Mouse (Mus musculus) intestine, embryonic 16.5 days (tissue): Measurements from ENCODE around the gene Esr1. TPM values are rescaled to one million over a fixed set of nuclear protein-coding genes. Genes with fewer than 3 reads are reported as not detected.

Experiments
- ATAC-seq: fragments of 200-750 bp; cut with Nextera tagmentation; 2 replicates; pipeline ENCODE4 v1.8.0; 2017; ENCODE audit warnings: moderate TSS enrichment, moderate library complexity
- H3K27ac ChIP-seq: fragments of 300-500 bp; sonication (generic); 2 replicates; pipeline ENCODE4 v1.5.1; 2014; ENCODE audit warnings: mild to moderate bottlenecking, low read length
- H3K27me3 ChIP-seq: fragments of 300-500 bp; sonication (generic); replicated peaks from 2 replicates; pipeline ENCODE4 v1.6.1; 2014; ENCODE audit warnings: low read length, control low read depth, mixed read lengths; ENCODE audit not compliant: control insufficient read depth, insufficient read depth
- H3K36me3 ChIP-seq: fragments of 300-500 bp; sonication (generic); 2 replicates; pipeline ENCODE4 v1.6.1; 2014; ENCODE audit warnings: low read length, control low read depth; ENCODE audit not compliant: control insufficient read depth, insufficient read depth
- H3K4me1 ChIP-seq: fragments of 300-500 bp; sonication (generic); 2 replicates; pipeline ENCODE4 v1.6.1; 2014; ENCODE audit warnings: low read length, control low read depth, mixed read lengths; ENCODE audit not compliant: control insufficient read depth, insufficient read depth
- H3K4me2 ChIP-seq: fragments of 300-500 bp; sonication (generic); 2 replicates; pipeline ENCODE4 v1.6.1; 2014; ENCODE audit warnings: low read depth, low read length, control low read depth
- H3K4me3 ChIP-seq: fragments of 300-500 bp; sonication (generic); 2 replicates; pipeline ENCODE4 v1.5.1; 2014; ENCODE audit warnings: mild to moderate bottlenecking, low read length
- H3K9ac ChIP-seq: fragments of 300-500 bp; sonication (generic); 2 replicates; pipeline ENCODE4 v1.6.1; 2014; ENCODE audit warnings: low read depth, low read length
- H3K9me3 ChIP-seq: fragments of 300-500 bp; sonication (generic); 2 replicates; pipeline ENCODE4 v1.6.1; 2016; ENCODE audit warnings: low read length, control low read depth; ENCODE audit not compliant: control insufficient read depth
- WGBS: fragments of 180-500 bp; shearing (Covaris S2); extraction: QIAGEN DNeasy Blood & Tissue Kit; methylation state at CpG from one replicate; pipeline ENCODE4 v1.1.7; 2014; 5-methylcytosine and 5-hydroxymethylcytosine counted together
- polyA plus RNA-seq: library from polyadenylated mRNA; unstranded; fragments of >200 nt; fragmentation: Nextera tagmentation; extraction: Ambion mirVana; gene quantifications from 2 replicates; pipeline ENCODE4 v1.2.1, GENCODE M21; 2015

Esr1 gene
- polyA plus RNA-seq, 1 experiment from 2014 or later = 0.37 TPM

DNA sequence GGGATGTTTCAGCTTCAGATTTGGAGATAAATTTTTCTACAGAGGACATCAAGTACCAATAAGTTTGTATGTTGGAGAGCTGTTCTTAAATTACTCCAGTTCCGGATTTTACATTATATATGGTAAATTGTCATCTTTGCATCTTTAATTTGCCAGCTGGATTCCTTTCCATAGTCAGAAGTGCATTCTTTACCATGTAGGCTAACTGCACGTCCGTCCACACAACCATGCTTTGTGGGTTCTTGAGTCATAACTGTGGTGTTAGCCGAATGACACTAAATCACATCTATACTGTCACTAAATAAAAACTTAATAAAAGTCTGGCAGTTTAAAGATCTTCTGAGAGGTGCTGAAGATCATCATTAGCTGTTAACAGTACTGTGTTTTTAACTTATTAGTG is 286.4 kb downstream of the Esr1 start:
- no peak overlapping the region for H3K4me3 ChIP-seq
- no peaks in the 10 kb centered on the region for H3K4me1 ChIP-seq
- no peak overlapping the region for H3K27ac ChIP-seq
- no peak for ATAC-seq
- no peaks in the 10 kb centered on the region for H3K27me3 ChIP-seq
- no peak overlapping the region for H3K9ac ChIP-seq
- no peaks in the 10 kb centered on the region for H3K36me3 ChIP-seq
- WGBS = 62% methylated on average over 4 of the region's 4 CpGs
- no peaks in the 10 kb centered on the region for H3K9me3 ChIP-seq
- H3K4me2 ChIP-seq = no peak overlapping the region

DNA sequence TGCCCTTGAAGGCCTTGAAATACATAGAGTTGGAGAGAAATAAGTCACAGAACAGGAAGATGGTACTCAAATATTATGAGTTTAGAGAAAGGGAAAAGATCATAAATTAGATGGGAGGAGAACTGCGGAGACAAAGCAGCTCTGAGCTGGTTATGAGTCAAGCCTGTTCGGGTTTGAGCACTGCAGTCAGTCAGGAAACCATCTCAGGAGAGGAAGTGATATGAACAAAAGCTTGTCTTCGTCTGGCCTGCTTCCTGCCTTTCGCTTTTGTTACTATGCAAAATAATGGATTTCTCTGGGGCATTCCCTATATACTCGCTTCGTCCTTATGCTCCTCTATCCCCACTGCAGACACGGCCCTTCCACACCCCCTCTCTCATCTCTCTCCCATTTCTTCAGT is 288.9 kb downstream of the Esr1 start:
- no peaks in the 10 kb centered on the region for H3K27me3 ChIP-seq
- no peaks in the 10 kb centered on the region for H3K4me1 ChIP-seq
- H3K9me3 ChIP-seq = no peaks in the 10 kb centered on the region
- 54% methylated on average over 7 of the region's 7 CpGs for WGBS
- no peak overlapping the region for H3K9ac ChIP-seq
- no peaks in the 10 kb centered on the region for H3K36me3 ChIP-seq
- H3K4me2 ChIP-seq = no peak overlapping the region
- no peak overlapping the region for H3K27ac ChIP-seq
- ATAC-seq = no peak
- H3K4me3 ChIP-seq = no peak overlapping the region

DNA sequence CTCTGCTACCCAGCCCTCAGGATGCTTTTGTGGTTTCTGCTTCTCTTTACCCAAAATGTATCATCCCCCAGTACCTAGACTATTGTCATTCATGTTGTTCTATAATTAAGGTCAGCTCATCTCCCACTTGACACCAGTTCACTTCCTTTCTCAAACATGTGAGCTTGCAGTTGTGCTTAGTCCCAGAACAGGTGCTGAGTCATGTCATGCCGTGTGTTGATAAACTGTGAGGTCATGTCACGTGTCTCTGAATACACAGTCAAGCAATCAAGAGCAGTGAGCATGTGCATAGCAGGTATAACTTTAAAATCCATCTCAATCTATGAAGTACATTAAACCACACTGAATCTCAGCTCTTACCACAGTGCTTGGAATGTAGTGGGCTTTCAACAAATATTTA is 297.9 kb downstream of the Esr1 start:
- Histone ChIP-seq H3K4me1 (no peaks in the 10 kb centered on the region), H3K4me2 (no peak overlapping the region), H3K4me3 (no peak overlapping the region), H3K27me3 (no peaks in the 10 kb centered on the region), H3K9me3 (no peaks in the 10 kb centered on the region), H3K9ac (no peak overlapping the region), H3K27ac (no peak overlapping the region), H3K36me3 (no peaks in the 10 kb centered on the region)
- 79% methylated on average over 2 of the region's 2 CpGs for WGBS
- ATAC-seq = no peak

DNA sequence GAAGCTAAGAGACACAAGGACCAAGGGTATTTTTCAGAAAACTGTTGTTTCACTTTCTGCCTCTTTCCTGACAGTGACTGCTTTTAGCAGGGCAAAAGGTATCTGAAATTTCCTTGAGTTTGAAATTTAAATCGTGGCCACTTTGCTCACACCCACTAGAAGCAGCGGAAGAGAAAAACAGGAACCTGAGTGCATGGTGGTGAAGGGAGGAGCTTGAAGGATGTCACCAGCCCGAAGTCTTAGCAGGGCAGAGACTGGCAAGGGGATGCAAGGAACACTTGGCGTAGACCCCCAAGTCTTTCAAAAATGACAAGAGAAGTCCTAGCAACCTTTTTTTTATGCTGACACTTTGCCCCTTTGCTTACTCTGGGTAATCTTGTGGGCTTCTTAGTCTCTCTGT is 299.1 kb downstream of the Esr1 start:
- Histone ChIP-seq H3K36me3 (no peaks in the 10 kb centered on the region), H3K4me2 (no peak overlapping the region), H3K27me3 (no peaks in the 10 kb centered on the region), H3K27ac (no peak overlapping the region), H3K9me3 (no peaks in the 10 kb centered on the region), H3K9ac (no peak overlapping the region), H3K4me1 (no peaks in the 10 kb centered on the region), H3K4me3 (no peak overlapping the region)
- WGBS = 91% methylated on average over 4 of the region's 4 CpGs
- no peak for ATAC-seq

DNA sequence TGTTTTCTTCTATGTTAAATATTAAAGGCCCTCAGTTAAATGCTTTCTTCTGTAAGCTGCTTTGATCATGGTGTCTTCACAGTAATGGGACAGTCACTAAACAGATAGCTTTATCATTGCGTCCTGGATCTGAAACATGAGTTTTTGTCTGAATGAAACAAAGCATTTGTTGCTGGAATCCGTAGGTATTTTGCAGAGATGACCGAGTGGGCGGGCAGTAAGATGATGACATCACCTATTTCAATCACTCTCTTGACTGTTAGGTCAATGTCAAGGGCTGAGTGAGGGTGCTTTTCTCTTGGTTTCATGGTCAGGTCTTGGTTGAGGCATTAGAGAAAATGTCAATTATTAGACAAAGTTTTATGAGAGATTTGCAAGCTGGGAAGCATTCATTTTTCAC is 307.7 kb downstream of the Esr1 start:
- Histone ChIP-seq H3K4me1 (no peaks in the 10 kb centered on the region), H3K4me3 (no peak overlapping the region), H3K27me3 (no peaks in the 10 kb centered on the region), H3K9me3 (no peaks in the 10 kb centered on the region), H3K4me2 (no peak overlapping the region), H3K9ac (no peak overlapping the region), H3K27ac (no peak overlapping the region), H3K36me3 (no peaks in the 10 kb centered on the region)
- 89% methylated on average over 4 of the region's 4 CpGs for WGBS
- no peak for ATAC-seq

DNA sequence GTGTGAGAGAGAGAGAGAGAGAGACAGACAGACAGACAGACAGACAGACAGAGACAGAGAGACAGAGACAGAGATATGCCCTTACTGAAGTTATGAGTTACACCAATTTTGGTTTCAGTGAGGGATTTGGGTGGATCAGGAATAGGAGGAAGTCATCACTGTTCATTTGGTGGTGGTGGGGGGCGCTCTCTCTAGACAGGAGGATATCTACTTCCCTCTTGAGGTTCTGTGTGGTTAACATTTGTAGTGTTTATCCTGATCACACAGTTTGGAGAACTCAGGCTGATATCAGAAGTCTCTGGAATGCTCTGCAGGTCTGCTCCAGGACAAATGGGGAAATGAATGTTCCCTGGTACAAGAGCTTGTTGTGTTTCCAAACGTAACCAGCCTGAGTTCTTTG is 312.2 kb downstream of the Esr1 start:
- Histone ChIP-seq H3K36me3 (no peaks in the 10 kb centered on the region), H3K4me3 (no peak overlapping the region), H3K4me2 (no peak overlapping the region), H3K4me1 (no peaks in the 10 kb centered on the region), H3K9me3 (no peaks in the 10 kb centered on the region), H3K9ac (no peak overlapping the region), H3K27me3 (no peaks in the 10 kb centered on the region), H3K27ac (no peak overlapping the region)
- ATAC-seq = no peak
- 78% methylated on average over 2 of the region's 2 CpGs for WGBS

DNA sequence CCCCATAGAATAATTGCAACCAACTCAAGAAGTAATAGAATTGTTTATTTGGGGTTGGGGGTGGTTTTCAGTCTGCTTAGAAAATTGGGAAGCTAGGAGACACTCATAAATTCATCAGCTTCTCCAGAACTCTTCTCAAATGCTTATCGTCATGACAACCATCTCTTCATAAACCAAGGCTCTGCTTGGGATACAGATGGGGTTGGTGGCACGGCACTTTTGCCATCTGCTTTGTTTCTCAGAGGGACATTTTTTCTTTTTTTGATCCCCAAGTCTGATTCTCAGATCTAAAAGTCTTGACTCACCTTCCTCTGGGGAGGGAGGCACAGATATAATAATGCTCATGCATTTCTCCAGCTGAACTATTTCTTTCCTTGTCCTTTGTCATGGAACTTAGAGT is 313.0 kb downstream of the Esr1 start:
- WGBS = 71% methylated on average over 2 of the region's 2 CpGs

DNA sequence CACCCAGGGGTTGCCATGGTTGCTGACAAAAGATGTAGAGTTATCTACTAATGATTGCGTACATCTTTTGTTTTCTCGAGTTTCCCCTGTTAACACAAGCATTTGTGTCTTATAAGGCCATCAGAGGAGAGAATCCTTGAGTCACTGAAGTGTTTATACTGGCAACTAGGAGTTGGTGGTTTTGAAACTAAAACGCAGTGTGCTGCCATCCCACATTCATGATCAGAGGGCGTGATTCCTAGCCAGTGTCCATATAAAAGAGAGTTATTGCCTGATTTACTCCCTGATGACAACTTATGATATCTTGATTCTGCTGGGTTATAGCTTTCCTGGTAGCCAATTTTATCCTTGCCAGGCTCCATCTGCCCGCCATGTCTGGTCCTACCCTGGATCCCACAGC is 331.8 kb downstream of the Esr1 start:
- Histone ChIP-seq H3K4me3 (no peak overlapping the region), H3K9me3 (no peaks in the 10 kb centered on the region), H3K4me2 (no peak overlapping the region), H3K27ac (no peak overlapping the region), H3K27me3 (no peaks in the 10 kb centered on the region), H3K4me1 (no peaks in the 10 kb centered on the region), H3K36me3 (no peaks in the 10 kb centered on the region), H3K9ac (no peak overlapping the region)
- WGBS = 83% methylated on average over 5 of the region's 5 CpGs
- no peak for ATAC-seq

More for the DNA sequence above, 313.0 kb downstream of the Esr1 start:
- no peaks in the 10 kb centered on the region for H3K4me1 ChIP-seq
- no peak overlapping the region for H3K27ac ChIP-seq
- no peak overlapping the region for H3K4me2 ChIP-seq
- no peaks in the 10 kb centered on the region for H3K36me3 ChIP-seq
- H3K4me3 ChIP-seq = no peak overlapping the region
- H3K9ac ChIP-seq = no peak overlapping the region
- H3K9me3 ChIP-seq = no peaks in the 10 kb centered on the region
- ATAC-seq = no peak
- H3K27me3 ChIP-seq = no peaks in the 10 kb centered on the region

DNA sequence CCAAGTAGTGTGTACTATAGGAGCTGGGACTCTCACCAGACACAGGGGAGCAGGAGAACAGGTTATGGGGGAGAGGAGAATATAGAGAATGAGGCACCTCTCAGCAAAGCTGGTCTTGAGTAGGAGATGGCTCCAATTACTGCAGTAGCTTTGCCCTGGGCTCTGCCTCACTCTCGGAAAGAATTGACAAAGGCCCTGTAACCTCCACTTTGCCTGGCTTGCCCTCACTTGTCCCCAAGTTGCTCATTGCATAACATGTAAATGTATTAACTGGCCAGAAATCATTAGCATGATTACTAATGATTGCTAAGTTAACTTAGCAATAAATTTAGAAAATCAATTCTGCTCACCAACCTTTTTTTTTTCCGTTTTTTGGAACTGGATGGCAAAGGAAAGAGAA is 333.3 kb downstream of the Esr1 start:
- Histone ChIP-seq H3K9ac (no peak overlapping the region), H3K27ac (no peak overlapping the region), H3K36me3 (no peaks in the 10 kb centered on the region), H3K9me3 (no peaks in the 10 kb centered on the region), H3K4me2 (no peak overlapping the region), H3K4me3 (no peak overlapping the region), H3K27me3 (no peaks in the 10 kb centered on the region), H3K4me1 (no peaks in the 10 kb centered on the region)
- no peak for ATAC-seq
- 81% methylated on average over 2 of the region's 2 CpGs for WGBS

DNA sequence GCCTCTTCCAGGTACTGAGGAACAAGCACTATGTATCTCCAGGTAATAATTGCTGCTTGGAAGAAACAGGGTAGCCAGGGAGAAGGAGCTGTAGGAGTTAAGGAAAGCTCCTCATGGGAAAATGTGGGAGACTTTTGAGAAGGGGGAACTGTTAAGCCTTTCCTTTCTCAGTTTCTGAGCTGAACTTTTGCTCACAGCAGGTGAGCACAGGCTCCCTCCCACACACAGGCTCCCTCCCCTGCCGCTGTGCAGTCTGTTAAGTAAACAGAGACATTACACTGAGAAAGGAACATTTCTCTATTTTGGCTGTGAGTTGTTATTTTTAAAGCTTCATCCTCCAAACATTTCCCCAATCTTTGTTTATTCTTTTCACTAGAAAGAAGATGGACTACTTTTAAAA is 354.4 kb downstream of the Esr1 start:
- 5% methylated on average over 1 of the region's 1 CpGs for WGBS
- no peak overlapping the region for H3K9ac ChIP-seq
- no peaks in the 10 kb centered on the region for H3K27me3 ChIP-seq
- no peak for ATAC-seq
- no peaks in the 10 kb centered on the region for H3K4me1 ChIP-seq
- H3K4me3 ChIP-seq = no peak overlapping the region
- H3K4me2 ChIP-seq = no peak overlapping the region
- no peak overlapping the region for H3K27ac ChIP-seq
- H3K9me3 ChIP-seq = no peaks in the 10 kb centered on the region
- H3K36me3 ChIP-seq = no peaks in the 10 kb centered on the region
